Mouse (Mus musculus) neutrophil, adult 5-6 weeks (primary cell): ENCODE measurements around the gene Nlrp4c. TPM values are rescaled to one million over a fixed set of nuclear protein-coding genes. Genes with fewer than 3 reads are reported as not detected.
"Not testable (repeated sequence)": the region's sequence is repeated elsewhere in the genome, so short reads cannot be mapped to it uniquely, and the experiment has no call there.

Source experiments
- ATAC-seq: fragments of 151-379, 151-347 bp; 2 replicates; pipeline ENCODE4 v1.8.0; 2017; ENCODE audit warnings: mild to moderate bottlenecking, moderate TSS enrichment; ENCODE audit not compliant: insufficient number of reproducible peaks, poor library complexity, low FRiP score, severe bottlenecking; ENCODE audit errors: extremely low read depth
- total RNA-seq: library from RNA; stranded (forward); fragments of 200-1000 nt; gene quantifications from 2 replicates; pipeline ENCODE4 v1.2.3, GENCODE M21; 2017

The Nlrp4c gene
- total RNA-seq = not detected in 2 replicates

GRCm38 (mm10) chr7:6044861-6045260, at the start of gene Nlrp4c:
Gene Nlrp4c, plus strand, starts transcription at chr7:6045161.
- ATAC-seq = no peak

- ATAC-seq = no peak
Observed at GRCm38 (mm10) chr7:6010910-6011309, 34.1 kb upstream of the Nlrp4c start, which contains the start of gene Vmn1r65. Gene Vmn1r65, minus strand, starts transcription at chr7:6011010.

GRCm38 (mm10) chr7:6119501-6119900, 74.5 kb downstream of the Nlrp4c start:
- ATAC-seq = no peak

- ATAC-seq = not testable (repeated sequence)
Observed at GRCm38 (mm10) chr7:6120104-6120503, 75.1 kb downstream of the Nlrp4c start.

GRCm38 (mm10) chr7:6121128-6121527, 76.2 kb downstream of the Nlrp4c start:
- not testable (repeated sequence) for ATAC-seq

- peak; percentile 80 for ATAC-seq
Observed at GRCm38 (mm10) chr7:6126690-6127448, 81.9 kb downstream of the Nlrp4c start.

- ATAC-seq = no peak
Observed at GRCm38 (mm10) chr7:6130346-6130745, 85.4 kb downstream of the Nlrp4c start.

GRCm38 (mm10) chr7:6132646-6133045, 87.7 kb downstream of the Nlrp4c start:
- no peak for ATAC-seq

GRCm38 (mm10) chr7:6136497-6136896, 91.5 kb downstream of the Nlrp4c start:
- no peak for ATAC-seq

GRCm38 (mm10) chr7:6139295-6139694, 94.3 kb downstream of the Nlrp4c start:
- ATAC-seq = no peak

- no peak for ATAC-seq
Observed at GRCm38 (mm10) chr7:6143991-6144531, 99.1 kb downstream of the Nlrp4c start.

GRCm38 (mm10) chr7:6145423-6146188, 100.6 kb downstream of the Nlrp4c start:
- no peak for ATAC-seq

- ATAC-seq = no peak
Observed at GRCm38 (mm10) chr7:6146194-6146981, 101.4 kb downstream of the Nlrp4c start.

GRCm38 (mm10) chr7:6146982-6147325, 102.0 kb downstream of the Nlrp4c start:
- no peak for ATAC-seq

- no peak for ATAC-seq
Observed at GRCm38 (mm10) chr7:6147688-6148087, 102.7 kb downstream of the Nlrp4c start.

GRCm38 (mm10) chr7:6151266-6151665, 106.3 kb downstream of the Nlrp4c start:
- ATAC-seq = no peak

- ATAC-seq = no peak
Observed at GRCm38 (mm10) chr7:6152036-6152435, 107.1 kb downstream of the Nlrp4c start.

- no peak for ATAC-seq
Observed at GRCm38 (mm10) chr7:6153131-6153530, 108.2 kb downstream of the Nlrp4c start.

- no peak for ATAC-seq
Observed at GRCm38 (mm10) chr7:6154164-6154563, 109.2 kb downstream of the Nlrp4c start.
